Mouse (Mus musculus) forebrain, embryonic 14.5 days (tissue): ENCODE data around the gene Cdc14a. TPM values are rescaled to one million over a fixed set of nuclear protein-coding genes. Genes with fewer than 3 reads are reported as not detected.

Experiments used
- ATAC-seq: fragments of 200-750 bp; cut with Nextera tagmentation; 2 replicates; pipeline ENCODE4 v1.8.0; 2017; ENCODE audit warnings: mild to moderate bottlenecking, moderate library complexity
- DNase-seq: peaks from one replicate; pipeline ENCODE4 v3.0.0-alpha.2; 2015; ENCODE audit warnings: low spot score
- H3K27ac ChIP-seq: fragments of 300-500 bp; sonication (generic); 2 replicates; pipeline ENCODE4 v1.5.1; 2014; ENCODE audit warnings: low read depth, mild to moderate bottlenecking, control low read depth, low read length, moderate library complexity
- H3K27me3 ChIP-seq: fragments of 300-500 bp; sonication (generic); replicated peaks from 2 replicates; pipeline ENCODE4 v1.6.1; 2014; ENCODE audit warnings: low read length, control low read depth, mixed read lengths; ENCODE audit not compliant: control insufficient read depth, insufficient read depth
- H3K36me3 ChIP-seq: fragments of 300-500 bp; sonication (generic); 2 replicates; pipeline ENCODE4 v1.6.1; 2014; ENCODE audit warnings: low read length, control low read depth; ENCODE audit not compliant: control insufficient read depth, insufficient read depth
- H3K4me1 ChIP-seq: fragments of 300-500 bp; sonication (generic); 2 replicates; pipeline ENCODE4 v1.6.1; 2014; ENCODE audit warnings: antibody characterized with exemption, low read length, control low read depth; ENCODE audit not compliant: control insufficient read depth, insufficient read depth
- H3K4me2 ChIP-seq: fragments of 300-500 bp; sonication (generic); 2 replicates; pipeline ENCODE4 v1.6.1; 2014; ENCODE audit warnings: mild to moderate bottlenecking, control low read depth, low read length
- H3K4me3 ChIP-seq: fragments of 300-500 bp; sonication (generic); 2 replicates; pipeline ENCODE4 v1.5.1; 2014; ENCODE audit warnings: low read depth, low read length, control low read depth
- H3K9ac ChIP-seq: fragments of 300-500 bp; sonication (generic); 2 replicates; pipeline ENCODE4 v1.6.1; 2014; ENCODE audit warnings: mild to moderate bottlenecking, low read length, control low read depth, moderate library complexity
- H3K9me3 ChIP-seq: fragments of 300-500 bp; sonication (generic); replicated peaks from 2 replicates; pipeline ENCODE4 v1.6.1; 2016; ENCODE audit warnings: low read length, control low read depth, mixed read lengths; ENCODE audit not compliant: control insufficient read depth
- WGBS: fragments of 180-500 bp; shearing (Covaris S2); extraction: QIAGEN DNeasy Blood & Tissue Kit; methylation state at CpG from one replicate; pipeline ENCODE4 v1.1.7; 2014; 5-methylcytosine and 5-hydroxymethylcytosine counted together
- polyA plus RNA-seq: library from polyadenylated mRNA; unstranded; fragments of >200 nt; fragmentation: Nextera tagmentation; extraction: Ambion mirVana; gene quantifications from 2 replicates; pipeline ENCODE4 v1.2.1, GENCODE M21; 2014

The Cdc14a gene
- polyA plus RNA-seq, 1 experiment from 2014 or later, result 7.7 TPM

DNA sequence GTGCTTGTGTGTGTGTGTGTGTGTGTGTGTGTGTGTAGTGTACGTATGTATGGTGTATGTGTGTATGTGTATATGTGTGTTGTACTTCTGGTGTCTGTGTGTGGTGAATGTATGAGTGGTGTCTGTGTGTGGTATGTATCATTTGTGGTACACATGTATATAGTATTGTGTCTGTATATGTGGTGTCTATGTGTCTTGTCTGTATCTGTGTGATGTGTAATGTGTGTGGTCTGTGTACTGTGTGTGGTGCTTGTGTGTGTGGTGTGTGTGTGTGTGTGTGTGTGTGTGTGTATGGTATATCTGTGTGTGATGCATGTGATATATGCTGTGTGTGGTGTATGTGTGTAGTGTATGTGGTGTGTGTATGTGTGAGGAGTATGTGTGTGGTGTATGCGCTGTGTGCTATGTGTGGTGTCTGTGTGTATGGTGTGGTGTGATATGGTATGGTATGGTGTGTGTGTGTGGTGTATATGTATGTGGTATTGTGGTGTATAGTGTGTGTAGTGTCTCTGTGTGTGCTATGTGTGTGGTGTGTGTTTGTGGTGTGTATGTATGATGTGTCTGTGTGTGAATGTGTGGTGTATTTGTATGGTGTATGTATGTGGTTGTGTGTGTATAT is 156.7 kb downstream of the Cdc14a start:
- DNase-seq (no peak), ATAC-seq (no peak)
- no peak overlapping the region for H3K27ac ChIP-seq
- H3K36me3 ChIP-seq, result no peaks in the 10 kb centered on the region
- 95% methylated on average over 2 of the region's 2 CpGs for WGBS
- no peaks in the 10 kb centered on the region for H3K4me1 ChIP-seq
- H3K27me3 ChIP-seq, result no peaks in the 10 kb centered on the region
- H3K4me2 ChIP-seq, result no peak overlapping the region
- H3K9ac ChIP-seq, result no peak overlapping the region
- H3K9me3 ChIP-seq, result no peaks in the 10 kb centered on the region
- no peak overlapping the region for H3K4me3 ChIP-seq

GRCm38 (mm10) chr3:116266360-116266759 is 157.5 kb downstream of the Cdc14a start:
- no peak for DNase-seq
- H3K4me1 ChIP-seq, result no peaks in the 10 kb centered on the region
- H3K27me3 ChIP-seq, result no peaks in the 10 kb centered on the region
- H3K27ac ChIP-seq, result no peak overlapping the region
- H3K9me3 ChIP-seq, result no peaks in the 10 kb centered on the region
- H3K9ac ChIP-seq, result no peak overlapping the region
- ATAC-seq, result no peak
- H3K4me3 ChIP-seq, result no peak overlapping the region
- WGBS, result 78% methylated on average over 3 of the region's 3 CpGs
- no peak overlapping the region for H3K4me2 ChIP-seq
- no peaks in the 10 kb centered on the region for H3K36me3 ChIP-seq

DNA sequence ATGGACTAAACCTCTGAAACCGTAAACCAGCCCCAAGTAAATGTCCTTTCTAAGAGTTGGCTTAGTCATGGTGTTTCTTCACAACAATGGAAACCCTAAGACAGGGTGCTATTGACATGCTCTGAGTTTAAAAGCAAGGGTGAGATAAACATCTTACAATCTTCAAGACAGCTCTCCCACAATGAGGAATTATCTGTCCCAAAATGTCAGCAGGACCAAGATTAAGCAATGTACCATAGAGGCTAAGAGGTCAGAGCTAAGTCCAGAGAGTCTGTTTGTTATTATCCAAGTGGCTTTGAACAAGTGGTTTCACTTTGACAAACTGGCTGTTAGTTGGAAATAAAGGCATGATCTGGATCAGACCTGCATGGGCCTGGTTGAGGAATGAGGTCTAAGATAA is 159.9 kb downstream of the Cdc14a start:
- WGBS, result 88% methylated on average over 1 of the region's 1 CpGs
- Histone ChIP-seq H3K36me3 (no peaks in the 10 kb centered on the region), H3K27ac (no peak overlapping the region), H3K4me3 (no peak overlapping the region), H3K4me1 (no peaks in the 10 kb centered on the region), H3K4me2 (no peak overlapping the region), H3K9ac (no peak overlapping the region), H3K27me3 (no peaks in the 10 kb centered on the region), H3K9me3 (no peaks in the 10 kb centered on the region)
- DNase-seq, result no peak
- ATAC-seq, result no peak

GRCm38 (mm10) chr3:116263061-116263460 is 160.8 kb downstream of the Cdc14a start:
- ATAC-seq, result no peak
- WGBS, result 92% methylated on average over 5 of the region's 5 CpGs

DNA sequence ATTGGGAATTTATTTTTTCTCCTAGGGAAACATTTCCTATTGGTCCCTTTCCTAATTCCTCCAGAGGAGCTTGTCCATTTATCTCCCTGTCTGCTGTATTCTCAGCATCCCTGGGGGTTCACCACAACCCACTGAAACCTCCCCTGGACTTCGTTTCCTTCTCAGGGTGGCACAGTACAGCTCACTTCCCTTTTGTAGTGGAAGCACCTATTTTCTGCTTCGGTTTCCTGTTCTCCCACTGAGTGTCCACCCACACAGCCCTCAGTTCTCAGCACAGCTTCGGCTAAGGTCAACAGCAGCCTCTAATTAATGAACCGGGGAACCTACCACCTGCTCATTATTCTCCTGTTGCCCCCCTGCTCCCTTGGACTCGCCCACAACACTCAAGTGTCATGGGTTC is 167.7 kb downstream of the Cdc14a start:
- H3K36me3 ChIP-seq, result no peaks in the 10 kb centered on the region
- no peaks in the 10 kb centered on the region for H3K9me3 ChIP-seq
- peaks cover 8% of the 10 kb centered on the region; the same call in 1 of the 2 replicates for H3K4me1 ChIP-seq
- H3K27ac ChIP-seq, result no peak overlapping the region
- DNase-seq (no peak), ATAC-seq (no peak)
- WGBS, result 50% methylated on average over 5 of the region's 5 CpGs
- H3K9ac ChIP-seq, result no peak overlapping the region
- no peak overlapping the region for H3K4me2 ChIP-seq
- H3K27me3 ChIP-seq, result peaks cover 16% of the 10 kb centered on the region
- H3K4me3 ChIP-seq, result no peak overlapping the region

More at GRCm38 (mm10) chr3:116263061-116263460, 160.8 kb downstream of the Cdc14a start:
- H3K36me3 ChIP-seq, result no peaks in the 10 kb centered on the region
- H3K9me3 ChIP-seq, result no peaks in the 10 kb centered on the region
- no peak for DNase-seq
- no peak overlapping the region for H3K4me3 ChIP-seq
- no peaks in the 10 kb centered on the region for H3K27me3 ChIP-seq
- no peak overlapping the region for H3K9ac ChIP-seq
- no peak overlapping the region for H3K27ac ChIP-seq
- H3K4me1 ChIP-seq, result no peaks in the 10 kb centered on the region
- no peak overlapping the region for H3K4me2 ChIP-seq

GRCm38 (mm10) chr3:116253077-116253531 is 170.7 kb downstream of the Cdc14a start, which contains the start of gene Gpr88:
TSS of gene Gpr88 (minus strand) at chr3:116253503.
- ATAC-seq, result peak; percentile 72
- Histone ChIP-seq H3K27me3 (peaks cover 26% of the 10 kb centered on the region), H3K4me3 (peak within 1 kb of the TSS; percentile 57), H3K9me3 (no peaks in the 10 kb centered on the region), H3K27ac (peak within 1 kb of the TSS; percentile 22; the same call in 1 of the 2 replicates), H3K9ac (peak within 1 kb of the TSS; percentile 66), H3K4me2 (peak within 1 kb of the TSS; percentile 100), H3K4me1 (peaks cover 8% of the 10 kb centered on the region; the same call in 1 of the 2 replicates), H3K36me3 (no peaks in the 10 kb centered on the region)
- 4% methylated on average over 9 of the region's 9 CpGs for WGBS
- DNase-seq, result peak; percentile 87

DNA sequence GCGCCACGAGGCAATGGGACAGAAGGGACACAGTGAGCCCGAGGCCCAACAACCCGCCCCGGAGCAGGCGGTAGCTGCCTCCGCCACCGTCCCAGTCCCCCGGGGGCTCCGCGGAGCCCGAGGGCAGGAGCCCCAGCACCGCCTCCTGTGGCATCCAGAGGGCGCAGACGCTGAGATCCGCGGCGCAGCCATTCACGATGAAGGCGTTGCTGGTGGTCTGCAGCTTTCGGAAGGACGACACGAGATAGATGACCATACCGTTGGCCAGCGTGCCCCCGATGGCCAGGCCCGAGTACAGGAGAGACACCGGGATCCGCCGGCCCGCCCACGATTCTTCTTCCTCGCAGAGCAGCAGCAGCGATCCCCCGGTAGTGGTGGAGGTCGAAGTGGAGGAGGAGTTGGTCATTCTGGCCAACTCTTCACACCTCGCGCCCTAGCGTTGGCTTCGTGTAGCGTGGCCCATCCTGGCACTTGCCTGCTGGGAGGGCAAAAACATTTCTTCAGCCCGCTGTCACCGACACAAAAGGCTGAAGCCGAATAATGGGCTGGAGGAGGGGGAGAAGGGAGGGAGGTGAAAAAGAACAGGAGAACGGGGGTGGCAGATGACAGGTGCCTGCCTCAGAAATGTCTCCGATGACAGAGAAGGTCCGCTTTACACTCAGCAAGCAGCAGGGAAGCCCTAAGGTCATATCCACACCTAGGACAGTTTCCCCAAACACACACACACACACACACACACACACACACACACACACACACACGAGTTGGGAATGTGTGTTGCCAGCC is 171.4 kb downstream of the Cdc14a start:
- peaks cover 26% of the 10 kb centered on the region for H3K27me3 ChIP-seq
- no peaks in the 10 kb centered on the region for H3K9me3 ChIP-seq
- ATAC-seq, result peak; percentile 45
- no peaks in the 10 kb centered on the region for H3K36me3 ChIP-seq
- peak overlapping the region; percentile 22; the same call in 1 of the 2 replicates for H3K27ac ChIP-seq
- under 1% methylated on average over 48 of the region's 48 CpGs for WGBS
- DNase-seq, result peak; percentile 63
- H3K4me3 ChIP-seq, result peak overlapping the region; percentile 57
- H3K4me1 ChIP-seq, result peaks cover 8% of the 10 kb centered on the region; the same call in 1 of the 2 replicates
- H3K4me2 ChIP-seq, result peak overlapping the region; percentile 100
- peak overlapping the region; percentile 66 for H3K9ac ChIP-seq

DNA sequence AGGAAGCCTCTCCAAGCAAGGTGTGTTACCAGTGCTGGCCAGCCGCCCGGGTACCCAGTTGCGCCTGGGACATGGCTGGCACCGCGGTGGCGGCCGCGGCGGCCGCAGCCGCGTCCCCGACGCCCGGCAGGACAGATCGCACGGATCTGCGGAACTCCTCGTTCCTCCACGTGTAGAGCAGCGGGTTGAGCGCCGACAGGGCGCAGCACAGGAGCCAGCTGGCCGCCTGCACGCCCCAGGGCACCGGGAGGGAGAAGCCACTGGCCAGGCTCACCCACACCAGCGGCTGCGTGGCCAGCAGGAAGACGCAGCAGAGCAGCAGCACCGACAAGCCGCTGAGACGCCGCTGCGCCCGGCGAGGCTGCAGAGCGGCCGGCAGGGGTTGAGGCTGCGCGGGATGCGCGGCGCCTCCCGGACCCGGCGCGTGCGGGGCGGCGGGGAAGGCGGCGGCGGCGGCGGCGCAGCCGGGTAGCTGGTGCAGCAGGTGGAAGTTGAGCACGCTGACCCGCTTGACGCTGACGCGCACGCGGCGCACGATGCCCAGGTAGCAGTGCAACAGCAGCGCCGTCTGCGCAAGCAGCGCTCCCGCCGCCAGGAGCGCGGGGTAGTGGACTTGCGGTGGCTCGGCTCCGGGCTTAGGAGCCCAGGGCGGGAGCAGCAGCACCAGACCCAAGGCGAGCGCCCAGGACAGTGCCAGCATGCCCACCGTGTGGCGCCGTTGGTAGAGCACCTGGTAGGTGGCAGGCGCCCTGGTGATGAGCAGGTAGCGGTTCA is 172.2 kb downstream of the Cdc14a start:
- peaks cover 8% of the 10 kb centered on the region; the same call in 1 of the 2 replicates for H3K4me1 ChIP-seq
- 1% methylated on average over 86 of the region's 86 CpGs for WGBS
- H3K36me3 ChIP-seq, result no peaks in the 10 kb centered on the region
- H3K9ac ChIP-seq, result peak overlapping the region; percentile 66
- H3K4me2 ChIP-seq, result peak overlapping the region; percentile 100
- peaks cover 26% of the 10 kb centered on the region for H3K27me3 ChIP-seq
- H3K4me3 ChIP-seq, result peak overlapping the region; percentile 57
- H3K9me3 ChIP-seq, result no peaks in the 10 kb centered on the region
- ATAC-seq (peak; percentile 62), DNase-seq (peak; percentile 58)
- peak overlapping the region; percentile 39; the same call in 1 of the 2 replicates for H3K27ac ChIP-seq
